Mouse (Mus musculus) forebrain, embryonic 12.5 days (tissue): ENCODE measurements around the gene Dido1. TPM values are rescaled to one million over a fixed set of nuclear protein-coding genes. Genes with fewer than 3 reads are reported as not detected.

Experiments used
- ATAC-seq: fragments of 200-750 bp; cut with Nextera tagmentation; 2 replicates; pipeline ENCODE4 v1.8.0; 2017; ENCODE audit warnings: moderate TSS enrichment; ENCODE audit not compliant: low FRiP score
- H3K27ac ChIP-seq: fragments of 300-500 bp; sonication (generic); 2 replicates; pipeline ENCODE4 v1.5.1; 2016; ENCODE audit warnings: mild to moderate bottlenecking
- H3K27me3 ChIP-seq: fragments of 300-500 bp; sonication (generic); 2 replicates; pipeline ENCODE4 v1.6.1; 2016; ENCODE audit warnings: mild to moderate bottlenecking
- H3K36me3 ChIP-seq: fragments of 300-500 bp; sonication (generic); replicated peaks from 2 replicates; pipeline ENCODE4 v1.6.1; 2016; ENCODE audit warnings: mild to moderate bottlenecking
- H3K4me1 ChIP-seq: fragments of 300-500 bp; sonication (generic); 2 replicates; pipeline ENCODE4 v1.6.1; 2016
- H3K4me2 ChIP-seq: fragments of 300-500 bp; sonication (generic); 2 replicates; pipeline ENCODE4 v1.6.1; 2016; ENCODE audit warnings: mild to moderate bottlenecking, moderate library complexity
- H3K4me3 ChIP-seq: fragments of 300-500 bp; sonication (generic); replicated peaks from 2 replicates; pipeline ENCODE4 v1.5.1; 2016; ENCODE audit warnings: mild to moderate bottlenecking
- H3K9ac ChIP-seq: fragments of 300-500 bp; sonication (generic); 2 replicates; pipeline ENCODE4 v1.6.1; 2016; ENCODE audit warnings: mild to moderate bottlenecking
- H3K9me3 ChIP-seq: fragments of 300-500 bp; sonication (generic); 2 replicates; pipeline ENCODE4 v1.6.1; 2016
- WGBS: fragments of 180-500 bp; shearing (Covaris S2); methylation state at CpG from one replicate; pipeline ENCODE4 v1.1.7; 2016; 5-methylcytosine and 5-hydroxymethylcytosine counted together
- polyA plus RNA-seq: library from polyadenylated mRNA; unstranded; fragments of >200 nt; fragmentation: Nextera tagmentation; extraction: Ambion mirVana; gene quantifications from 2 replicates; pipeline ENCODE4 v1.2.1, GENCODE M21; 2016

The Dido1 gene
- polyA plus RNA-seq, result 42.2 and 42.7 TPM in 2 replicates

DNA sequence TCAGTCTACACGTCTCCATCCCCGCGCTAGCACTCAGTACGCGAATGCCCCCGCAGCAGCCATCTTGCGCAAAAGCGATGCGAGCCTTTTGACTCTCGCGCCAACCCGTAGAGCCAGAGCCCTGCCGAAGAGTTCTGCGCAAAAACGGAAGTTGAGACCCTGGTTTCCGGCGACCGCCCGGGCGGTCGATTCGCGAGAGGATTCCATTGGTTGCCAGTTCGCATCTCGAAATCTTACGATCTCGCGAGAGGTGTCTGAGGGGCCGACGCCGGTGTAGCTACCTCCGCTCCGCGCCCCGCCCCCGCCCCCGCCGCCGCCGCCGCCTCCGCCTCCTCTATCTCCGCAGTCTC lies at the start of gene Dido1, which contains the start of gene Gid8:
Gene Dido1 (minus strand): TSS at position 77 of the 350 bp plus-strand sequence.
Gene Gid8 (plus strand): TSS at position 195 of the 350 bp plus-strand sequence.
- Histone ChIP-seq H3K4me1 (peaks cover 25% of the 10 kb centered on the region), H3K36me3 (peaks cover 28% of the 10 kb centered on the region), H3K4me2 (peak within 1 kb of the TSS; percentile 82), H3K9me3 (no peaks in the 10 kb centered on the region), H3K4me3 (peak within 1 kb of the TSS; percentile 100), H3K9ac (peak within 1 kb of the TSS; percentile 99), H3K27ac (peak within 1 kb of the TSS; percentile 86), H3K27me3 (no peaks in the 10 kb centered on the region)
- ATAC-seq, result peak; percentile 96
- under 1% methylated on average over 43 of the region's 43 CpGs for WGBS

DNA sequence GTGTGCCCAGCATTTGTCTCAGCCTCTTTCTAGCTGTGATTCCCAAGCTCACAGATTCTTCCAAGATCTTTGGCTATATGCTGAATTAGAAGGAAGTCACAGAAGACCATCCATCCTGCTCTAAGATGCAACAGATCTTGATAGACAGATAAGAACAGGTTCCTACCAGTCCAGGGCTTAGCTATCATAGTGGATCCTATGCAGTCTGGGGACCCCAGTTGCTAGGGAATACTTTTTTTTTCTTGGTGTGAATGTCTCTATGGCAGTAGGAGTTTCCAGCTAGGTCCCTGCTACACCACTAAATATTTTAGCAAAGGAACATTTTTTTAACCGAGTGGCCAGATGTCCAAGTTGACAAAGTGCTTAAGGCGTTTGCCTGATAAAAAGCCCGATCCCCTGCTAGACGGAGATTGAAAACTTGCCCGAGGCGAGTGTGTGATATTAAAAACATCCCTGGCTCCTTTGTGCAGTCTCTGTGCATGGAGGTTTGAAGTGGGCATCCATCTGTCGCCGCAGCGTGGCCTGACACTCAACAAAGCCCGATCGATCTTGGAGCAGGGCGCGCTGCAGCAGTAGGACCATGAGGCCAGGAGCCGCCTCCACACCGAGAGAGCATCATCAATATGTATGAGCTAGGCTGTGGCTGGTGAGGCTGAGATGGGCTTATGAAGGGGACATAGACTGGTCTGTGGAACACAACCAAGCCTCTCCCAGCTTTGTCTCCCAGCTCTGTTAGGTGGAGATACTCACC lies 48.9 kb upstream of the Dido1 start:
- peak; percentile 77 for ATAC-seq

DNA sequence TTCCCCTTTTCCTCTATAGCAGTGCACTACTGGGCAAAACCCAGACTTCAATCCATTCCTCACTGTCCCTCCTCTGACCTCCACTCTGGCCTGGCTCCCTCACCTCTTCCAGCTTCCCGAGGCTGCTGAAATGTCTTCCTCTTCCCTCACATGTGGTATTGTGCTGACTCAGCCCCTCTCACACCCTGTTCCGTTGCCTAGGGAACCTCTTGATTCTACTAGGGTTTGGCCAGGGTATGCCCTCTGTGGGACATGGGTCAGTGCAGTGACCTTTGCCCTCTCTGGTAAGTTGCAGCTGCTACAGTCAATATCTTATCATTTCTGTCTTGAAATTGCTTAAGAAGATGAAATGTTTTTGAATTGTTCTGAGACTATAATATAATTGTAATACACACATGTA lies 47.0 kb upstream of the Dido1 start:
- H3K9me3 ChIP-seq, result no peaks in the 10 kb centered on the region

More for the DNA sequence above, 48.9 kb upstream of the Dido1 start:
- Histone ChIP-seq H3K9me3 (no peaks in the 10 kb centered on the region), H3K9ac (no peak overlapping the region), H3K36me3 (no peaks in the 10 kb centered on the region), H3K4me1 (peaks cover 23% of the 10 kb centered on the region), H3K4me3 (no peak overlapping the region), H3K27ac (peak overlapping the region; percentile 48), H3K4me2 (no peak overlapping the region), H3K27me3 (peaks cover 46% of the 10 kb centered on the region)
- WGBS, result 39% methylated on average over 15 of the region's 15 CpGs

DNA sequence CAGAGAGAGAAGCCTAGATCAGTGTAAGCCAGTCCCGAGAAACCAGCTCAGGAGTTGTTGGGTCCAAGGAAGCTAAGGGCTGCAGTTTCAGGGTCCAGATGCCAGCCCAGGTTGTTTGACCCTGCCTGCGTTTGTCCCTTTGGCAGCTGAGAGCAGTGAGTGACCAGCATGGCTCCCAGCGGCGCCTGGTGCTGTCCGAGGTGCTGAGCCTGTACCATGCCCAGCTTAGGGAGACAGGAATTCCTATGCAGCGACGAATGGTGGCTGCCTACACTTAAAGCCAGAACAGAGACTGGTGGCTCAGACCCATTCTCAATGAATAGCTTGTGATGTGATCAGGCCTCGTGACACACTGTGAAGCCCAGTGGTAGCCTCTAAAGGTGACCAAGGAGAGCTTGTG lies 46.1 kb upstream of the Dido1 start:
- Histone ChIP-seq H3K36me3 (no peaks in the 10 kb centered on the region), H3K9me3 (no peaks in the 10 kb centered on the region), H3K4me1 (peaks cover 23% of the 10 kb centered on the region), H3K4me2 (no peak overlapping the region), H3K27me3 (peaks cover 46% of the 10 kb centered on the region), H3K4me3 (no peak overlapping the region), H3K27ac (no peak overlapping the region), H3K9ac (no peak overlapping the region)
- ATAC-seq, result no peak
- WGBS, result 1% methylated on average over 8 of the region's 8 CpGs

More for the DNA sequence above, 47.0 kb upstream of the Dido1 start:
- 53% methylated on average over 2 of the region's 2 CpGs for WGBS
- Histone ChIP-seq H3K27ac (no peak overlapping the region), H3K27me3 (peaks cover 52% of the 10 kb centered on the region), H3K9ac (no peak overlapping the region), H3K4me3 (no peak overlapping the region), H3K4me1 (peaks cover 23% of the 10 kb centered on the region), H3K4me2 (no peak overlapping the region), H3K36me3 (no peaks in the 10 kb centered on the region)
- no peak for ATAC-seq

DNA sequence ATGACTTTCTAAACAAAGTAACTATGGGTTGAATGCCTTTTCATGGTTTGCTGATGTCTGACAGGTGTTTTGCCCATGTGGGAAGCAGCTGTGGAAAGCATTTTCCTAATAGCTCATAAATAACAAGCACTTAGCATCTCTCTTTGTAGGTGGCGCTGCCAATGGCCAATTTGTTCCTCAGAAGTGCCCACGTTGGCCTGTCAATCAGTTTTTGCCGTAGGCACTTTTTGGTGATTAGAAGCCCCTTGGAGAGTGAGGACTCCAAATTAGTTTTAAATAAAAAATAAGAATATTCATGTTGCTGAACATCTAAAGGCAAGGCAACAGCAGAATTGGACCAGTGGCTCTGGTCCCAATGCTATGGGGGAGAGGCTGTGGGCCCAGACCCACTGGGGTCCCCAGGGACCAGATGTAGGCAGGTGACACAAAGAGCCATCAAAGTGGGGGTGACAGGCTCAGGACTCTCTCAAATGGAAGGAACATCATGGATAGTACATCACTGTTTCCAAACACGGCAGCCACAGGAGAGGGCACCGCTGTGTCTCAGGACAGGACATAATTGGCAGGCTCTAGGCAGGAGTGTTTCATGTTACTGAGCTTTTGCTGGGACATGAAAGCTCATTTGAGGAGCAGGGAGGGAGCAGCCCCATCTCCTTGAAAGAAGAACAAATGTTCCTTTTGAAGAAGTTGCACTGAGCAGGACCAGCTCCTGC lies 45.3 kb upstream of the Dido1 start:
- WGBS, result 56% methylated on average over 5 of the region's 5 CpGs
- no peaks in the 10 kb centered on the region for H3K9me3 ChIP-seq
- H3K4me2 ChIP-seq, result no peak overlapping the region
- peaks cover 23% of the 10 kb centered on the region for H3K4me1 ChIP-seq
- no peak overlapping the region for H3K4me3 ChIP-seq
- H3K9ac ChIP-seq, result no peak overlapping the region
- H3K36me3 ChIP-seq, result no peaks in the 10 kb centered on the region
- H3K27ac ChIP-seq, result no peak overlapping the region
- H3K27me3 ChIP-seq, result peaks cover 46% of the 10 kb centered on the region
- no peak for ATAC-seq

DNA sequence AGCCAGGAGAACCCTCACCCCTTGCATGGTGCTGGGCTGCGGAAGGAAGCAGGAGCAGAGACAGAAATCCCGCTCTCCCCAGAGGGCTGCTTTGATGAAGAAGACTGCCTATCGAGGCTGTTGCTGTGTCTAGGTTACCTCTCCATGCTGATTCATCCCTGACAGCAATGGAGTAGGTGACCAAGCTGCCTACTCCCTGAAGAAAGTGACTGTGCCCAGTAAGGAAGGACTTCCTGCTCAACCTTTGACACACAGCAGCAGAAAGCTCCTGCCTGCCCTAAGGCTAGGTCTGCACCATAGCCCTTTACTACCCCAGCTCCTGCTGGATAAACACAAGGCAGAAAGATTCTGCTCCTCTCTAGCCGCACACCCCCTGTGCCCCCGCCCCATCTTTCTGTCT lies 39.1 kb upstream of the Dido1 start:
- no peak overlapping the region for H3K4me2 ChIP-seq

DNA sequence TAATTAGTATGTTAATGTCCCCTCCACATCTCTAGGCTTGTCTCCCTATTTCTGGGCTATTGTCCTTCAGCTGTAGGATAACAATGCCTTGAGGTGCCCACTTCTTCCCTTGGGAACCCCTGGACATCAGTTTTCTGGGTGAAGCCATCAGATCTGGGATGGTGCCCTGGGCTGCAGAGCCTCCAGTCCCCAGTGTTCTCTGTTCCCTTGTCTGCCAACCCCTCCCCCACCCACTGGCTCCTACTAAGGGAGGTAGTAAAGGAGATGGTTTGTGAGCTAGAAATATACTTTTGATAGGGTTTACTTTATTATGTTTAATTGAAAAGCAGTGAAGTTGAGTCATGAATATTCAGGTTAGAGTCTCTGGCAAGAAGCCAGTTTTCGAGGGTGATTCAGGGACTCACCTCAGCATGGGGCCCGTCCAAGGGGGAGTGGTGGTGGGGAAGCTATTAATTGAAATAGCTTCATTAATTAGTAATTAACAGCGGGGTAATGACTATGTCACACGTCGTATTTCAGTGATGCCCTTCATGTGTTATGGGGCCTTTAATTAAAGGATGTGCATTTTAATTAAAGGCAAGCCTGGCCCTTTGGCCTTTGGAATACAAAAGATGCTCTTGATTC lies 36.9 kb upstream of the Dido1 start:
- H3K27ac ChIP-seq, result no peak overlapping the region
- H3K27me3 ChIP-seq, result peaks cover 39% of the 10 kb centered on the region
- no peaks in the 10 kb centered on the region for H3K9me3 ChIP-seq
- WGBS, result 18% methylated on average over 5 of the region's 5 CpGs
- no peak overlapping the region for H3K9ac ChIP-seq
- H3K36me3 ChIP-seq, result no peaks in the 10 kb centered on the region
- H3K4me3 ChIP-seq, result no peak overlapping the region
- 0 out of 2 replicates have a peak, but pooled peaks have one; percentile 49 for ATAC-seq
- peaks cover 11% of the 10 kb centered on the region for H3K4me1 ChIP-seq
- H3K4me2 ChIP-seq, result no peak overlapping the region

More for the DNA sequence above, 39.1 kb upstream of the Dido1 start:
- Histone ChIP-seq H3K4me3 (no peak overlapping the region), H3K9ac (no peak overlapping the region), H3K27ac (no peak overlapping the region), H3K27me3 (peaks cover 48% of the 10 kb centered on the region), H3K4me1 (peaks cover 11% of the 10 kb centered on the region), H3K36me3 (no peaks in the 10 kb centered on the region), H3K9me3 (no peaks in the 10 kb centered on the region)
- ATAC-seq, result no peak
- 57% methylated on average over 5 of the region's 5 CpGs for WGBS

DNA sequence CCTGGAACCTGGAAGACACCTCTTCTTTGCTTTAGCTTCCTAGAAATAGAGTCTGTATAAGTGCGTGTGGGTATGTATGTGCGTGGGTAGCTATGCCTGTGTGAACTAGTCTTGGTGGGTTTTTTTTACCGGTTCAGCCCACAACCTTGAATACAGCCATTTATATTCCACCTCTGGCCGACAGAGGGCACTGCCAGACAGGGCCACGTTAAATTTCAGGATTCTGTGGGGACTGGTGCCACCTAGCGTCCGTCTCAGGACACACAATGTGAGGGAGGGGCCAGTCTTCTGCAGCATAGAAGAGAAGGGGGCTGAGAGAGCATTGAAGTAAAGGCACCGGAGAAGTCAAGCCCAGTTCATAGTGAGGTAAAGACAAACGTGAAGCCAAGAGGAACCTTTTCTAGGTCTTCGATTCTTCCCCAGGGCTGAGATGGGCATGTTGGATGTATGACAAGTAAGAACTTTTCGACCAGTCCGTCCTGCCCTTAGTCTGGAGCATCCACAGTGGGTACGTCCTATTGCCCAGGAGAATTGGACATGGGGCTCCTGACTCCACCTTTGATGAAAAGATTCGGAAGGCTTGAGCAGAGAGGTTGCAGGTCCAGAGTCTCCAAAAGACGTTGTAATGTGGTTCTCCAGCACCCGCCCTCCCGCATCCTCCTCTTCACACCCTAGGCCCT lies 35.6 kb upstream of the Dido1 start:
- no peak overlapping the region for H3K9ac ChIP-seq
- ATAC-seq, result peak; percentile 73
- H3K4me3 ChIP-seq, result no peak overlapping the region
- H3K36me3 ChIP-seq, result no peaks in the 10 kb centered on the region
- no peak overlapping the region for H3K4me2 ChIP-seq
- H3K4me1 ChIP-seq, result peaks cover 11% of the 10 kb centered on the region
- WGBS, result 39% methylated on average over 17 of the region's 17 CpGs
- H3K9me3 ChIP-seq, result no peaks in the 10 kb centered on the region
- no peak overlapping the region for H3K27ac ChIP-seq
- H3K27me3 ChIP-seq, result peaks cover 42% of the 10 kb centered on the region

DNA sequence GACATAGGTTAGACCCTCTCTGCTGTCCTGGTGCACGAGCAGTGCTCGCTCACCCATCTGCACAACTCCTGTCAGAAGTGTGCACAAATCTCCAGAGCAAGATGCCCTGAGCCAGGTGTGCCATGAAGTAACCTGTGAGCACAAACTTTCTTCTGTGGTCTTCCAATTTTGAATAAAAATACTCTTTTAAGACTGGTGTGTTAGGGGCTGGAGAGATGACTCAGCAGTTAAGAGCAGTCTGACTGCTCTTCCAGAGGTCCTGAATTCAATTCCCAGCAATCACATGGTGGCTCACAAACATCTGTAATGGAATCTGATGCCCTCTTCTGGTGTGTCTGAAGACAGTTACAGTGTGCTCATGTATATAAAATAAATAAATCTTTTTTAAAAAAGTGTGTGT lies 33.5 kb upstream of the Dido1 start:
- no peak overlapping the region for H3K4me2 ChIP-seq
- WGBS, result 92% methylated on average over 2 of the region's 2 CpGs
- no peak overlapping the region for H3K9ac ChIP-seq
- no peak for ATAC-seq
- no peak overlapping the region for H3K27ac ChIP-seq
- H3K4me1 ChIP-seq, result peaks cover 11% of the 10 kb centered on the region
- H3K27me3 ChIP-seq, result peaks cover 40% of the 10 kb centered on the region
- H3K9me3 ChIP-seq, result no peaks in the 10 kb centered on the region
- no peaks in the 10 kb centered on the region for H3K36me3 ChIP-seq
- H3K4me3 ChIP-seq, result no peak overlapping the region

DNA sequence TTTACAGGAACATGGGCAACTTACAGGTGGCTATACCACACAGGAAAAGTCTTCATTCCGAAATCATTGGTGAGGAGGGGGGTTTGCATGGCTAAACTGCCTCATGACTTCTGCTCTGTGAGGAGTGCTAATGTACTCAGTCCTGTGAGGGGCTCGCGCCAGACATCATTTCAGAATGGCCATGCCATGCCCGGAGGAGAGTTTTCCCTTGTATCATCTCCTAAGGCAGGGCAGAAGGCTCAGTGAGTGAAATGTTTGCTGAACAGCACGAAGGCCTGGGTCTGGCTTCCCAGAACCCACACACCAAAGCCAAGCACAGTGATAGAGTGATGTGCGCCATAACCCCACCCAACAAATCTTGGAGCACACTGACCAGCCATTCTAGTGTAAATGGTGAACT lies 33.0 kb upstream of the Dido1 start:
- H3K4me3 ChIP-seq, result no peak overlapping the region
- H3K9me3 ChIP-seq, result no peaks in the 10 kb centered on the region
- WGBS, result 88% methylated on average over 6 of the region's 6 CpGs
- no peaks in the 10 kb centered on the region for H3K36me3 ChIP-seq
- no peak overlapping the region for H3K4me2 ChIP-seq
- no peak overlapping the region for H3K27ac ChIP-seq
- no peak overlapping the region for H3K9ac ChIP-seq
- ATAC-seq, result no peak
- H3K4me1 ChIP-seq, result peaks cover 11% of the 10 kb centered on the region
- peaks cover 40% of the 10 kb centered on the region for H3K27me3 ChIP-seq

DNA sequence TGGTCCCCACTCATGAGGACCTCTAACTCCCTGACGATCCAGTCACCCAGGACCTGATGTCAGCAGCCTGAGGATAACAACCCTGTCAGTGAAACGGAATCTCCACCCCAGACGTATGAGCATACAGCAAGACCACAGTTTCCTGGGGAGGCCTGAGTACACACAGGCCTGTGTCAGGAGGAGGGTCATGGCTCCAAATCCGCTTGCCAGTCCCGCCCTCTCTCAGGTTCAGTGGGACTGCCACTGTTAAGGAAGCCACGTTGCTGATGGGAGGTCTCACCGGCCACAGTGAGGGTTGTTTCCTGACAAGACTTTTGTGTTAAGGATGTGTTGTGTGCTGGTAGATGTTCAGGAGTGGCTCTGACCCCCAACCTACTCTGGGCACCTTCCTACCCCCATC lies 31.6 kb upstream of the Dido1 start:
- no peak overlapping the region for H3K9ac ChIP-seq
- H3K27me3 ChIP-seq, result peaks cover 41% of the 10 kb centered on the region
- no peaks in the 10 kb centered on the region for H3K9me3 ChIP-seq
- peaks cover 3% of the 10 kb centered on the region for H3K4me1 ChIP-seq
- no peaks in the 10 kb centered on the region for H3K36me3 ChIP-seq
- WGBS, result 76% methylated on average over 7 of the region's 7 CpGs
- no peak overlapping the region for H3K4me2 ChIP-seq
- no peak overlapping the region for H3K27ac ChIP-seq
- ATAC-seq, result no peak
- no peak overlapping the region for H3K4me3 ChIP-seq

DNA sequence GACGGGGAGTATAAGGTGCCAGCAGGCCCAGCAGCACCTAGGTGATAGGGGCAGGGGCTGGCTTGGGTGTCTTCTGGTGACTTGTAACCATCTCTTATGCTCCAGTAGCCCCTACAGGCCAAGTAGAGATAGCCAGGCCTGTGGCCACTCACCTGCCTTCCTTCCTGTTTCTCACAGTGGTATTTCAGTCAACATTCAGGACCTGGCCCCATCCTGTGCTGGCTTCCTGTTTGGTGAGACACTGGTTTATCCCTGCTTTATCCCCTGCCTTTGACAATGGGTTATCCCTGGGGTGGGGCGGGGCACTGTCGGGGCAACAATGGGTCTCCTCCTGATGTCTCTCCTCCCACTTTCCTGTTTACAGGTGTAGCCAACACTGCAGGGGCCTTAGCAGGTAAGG lies 30.6 kb upstream of the Dido1 start:
- Histone ChIP-seq H3K9ac (no peak overlapping the region), H3K27me3 (peaks cover 32% of the 10 kb centered on the region), H3K36me3 (no peaks in the 10 kb centered on the region), H3K4me2 (no peak overlapping the region), H3K27ac (no peak overlapping the region), H3K9me3 (no peaks in the 10 kb centered on the region), H3K4me1 (no peaks in the 10 kb centered on the region), H3K4me3 (no peak overlapping the region)
- ATAC-seq, result no peak
- 16% methylated on average over 3 of the region's 3 CpGs for WGBS
